Mouse (Mus musculus): ENCODE data around the gene Aebp1. TPM values are rescaled to one million over a fixed set of nuclear protein-coding genes. Genes with fewer than 3 reads are reported as not detected.
A peak's percentile ranks its signal among the peaks of the same experiment; 100 is the strongest.

Gene Aebp1
- polyA plus RNA-seq, 1 experiment from 2014 or later, result 37.6 TPM

GRCm38 (mm10) chr11:5899286-5899685 is 37.5 kb downstream of the Aebp1 start:
- peaks cover 27% of the 10 kb centered on the region for H3K4me1 ChIP-seq

DNA sequence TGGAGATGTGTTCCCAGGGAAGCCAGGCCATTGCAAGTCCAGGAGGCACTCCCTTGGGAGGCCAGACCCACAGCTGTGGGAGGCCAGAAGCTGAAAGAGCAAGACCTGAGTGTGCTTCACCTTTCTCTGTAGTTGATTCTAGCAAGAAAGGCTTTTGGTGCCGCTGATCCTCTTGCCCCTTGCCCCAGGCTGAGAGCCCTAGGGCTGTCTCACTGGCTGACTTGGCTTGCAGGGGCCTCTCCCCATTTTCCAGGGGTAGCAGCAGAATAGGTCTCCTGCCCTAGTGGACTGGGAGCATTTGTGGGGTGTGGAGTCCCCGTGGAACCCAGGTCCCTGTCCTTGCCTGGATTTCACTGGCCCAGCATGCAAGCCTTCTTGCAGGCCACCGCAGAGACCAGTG is 39.6 kb downstream of the Aebp1 start:
- WGBS, result 36% methylated on average over 3 of the region's 3 CpGs

More at GRCm38 (mm10) chr11:5899286-5899685, 37.5 kb downstream of the Aebp1 start:
- no peak overlapping the region for H3K27ac ChIP-seq
- H3K36me3 ChIP-seq, result no peaks in the 10 kb centered on the region
- no peak overlapping the region for H3K4me2 ChIP-seq
- peaks cover 9% of the 10 kb centered on the region; the same call in 1 of the 2 replicates for H3K27me3 ChIP-seq
- no peaks in the 10 kb centered on the region for H3K9me3 ChIP-seq
- H3K9ac ChIP-seq, result no peak overlapping the region
- ATAC-seq (ENCODE audit: borderline replicate concordance, extremely low read depth, low FRiP score, low TSS enrichment), result no peak
- no peak overlapping the region for H3K4me3 ChIP-seq
- 91% methylated on average over 10 of the region's 10 CpGs for WGBS

DNA sequence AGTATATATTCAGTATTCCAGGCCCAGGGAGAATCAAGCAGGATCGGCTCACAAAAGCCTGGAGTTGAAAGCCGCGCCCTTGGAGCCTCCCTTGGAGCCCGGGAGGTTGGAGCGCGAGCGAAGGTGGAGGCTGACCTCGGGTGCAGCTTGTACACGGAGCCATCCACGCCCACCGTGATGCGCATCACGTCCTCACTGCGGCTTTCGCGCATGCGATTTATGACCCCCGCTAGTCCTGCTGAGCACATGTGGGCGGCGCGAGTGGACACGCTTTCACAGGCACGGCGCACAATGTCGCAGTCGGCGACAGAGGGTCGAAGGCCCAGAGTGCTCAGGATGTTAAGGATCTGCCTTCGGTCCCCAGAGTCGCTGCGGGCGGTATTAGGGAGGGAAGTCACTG is 40.2 kb downstream of the Aebp1 start:
- peaks cover 9% of the 10 kb centered on the region; the same call in 1 of the 2 replicates for H3K27me3 ChIP-seq
- peak overlapping the region; percentile 44 for H3K9ac ChIP-seq
- WGBS, result 3% methylated on average over 32 of the region's 32 CpGs
- H3K4me2 ChIP-seq, result peak overlapping the region; percentile 75
- H3K27ac ChIP-seq, result no peak overlapping the region
- peaks cover 26% of the 10 kb centered on the region for H3K4me1 ChIP-seq
- ATAC-seq (ENCODE audit: borderline replicate concordance, extremely low read depth, low FRiP score, low TSS enrichment), result peak; percentile 45; the same call in 1 of the 2 replicates
- H3K4me3 ChIP-seq, result peak overlapping the region; percentile 39
- no peaks in the 10 kb centered on the region for H3K9me3 ChIP-seq
- no peaks in the 10 kb centered on the region for H3K36me3 ChIP-seq

More for the DNA sequence above, 39.6 kb downstream of the Aebp1 start:
- no peak for ATAC-seq (ENCODE audit: borderline replicate concordance, extremely low read depth, low FRiP score, low TSS enrichment)
- peak overlapping the region; percentile 75 for H3K4me2 ChIP-seq
- no peaks in the 10 kb centered on the region for H3K36me3 ChIP-seq
- no peaks in the 10 kb centered on the region for H3K9me3 ChIP-seq
- H3K4me1 ChIP-seq, result peaks cover 27% of the 10 kb centered on the region
- H3K27ac ChIP-seq, result no peak overlapping the region
- peak overlapping the region; percentile 39 for H3K4me3 ChIP-seq
- H3K27me3 ChIP-seq, result peaks cover 9% of the 10 kb centered on the region; the same call in 1 of the 2 replicates
- peak overlapping the region; percentile 44; the same call in 1 of the 2 replicates for H3K9ac ChIP-seq

DNA sequence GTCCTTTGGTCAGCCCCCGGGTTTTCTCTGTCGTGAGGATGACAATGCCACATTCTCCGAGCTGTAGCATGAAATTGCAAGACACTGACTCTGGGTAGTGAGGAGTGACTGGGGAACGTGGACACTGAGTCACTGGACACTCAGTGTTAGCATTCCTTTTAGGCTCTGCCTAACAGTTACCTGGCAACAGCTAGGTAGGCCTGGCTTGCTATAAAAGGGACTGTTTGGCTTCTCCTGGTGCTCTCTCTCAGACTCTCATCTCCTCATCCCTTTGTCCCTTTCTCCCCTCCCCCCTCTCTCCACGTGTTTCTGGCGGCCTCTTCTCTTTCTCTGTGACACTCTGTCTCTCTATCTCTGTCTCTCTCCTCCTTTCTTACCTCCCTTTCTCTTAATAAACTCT is 40.6 kb downstream of the Aebp1 start:
- H3K4me3 ChIP-seq, result peak overlapping the region; percentile 39
- H3K4me2 ChIP-seq, result peak overlapping the region; percentile 75
- peaks cover 9% of the 10 kb centered on the region; the same call in 1 of the 2 replicates for H3K27me3 ChIP-seq
- 12% methylated on average over 6 of the region's 6 CpGs for WGBS
- H3K9ac ChIP-seq, result peak overlapping the region; percentile 44; the same call in 1 of the 2 replicates
- H3K9me3 ChIP-seq, result no peaks in the 10 kb centered on the region
- no peak overlapping the region for H3K27ac ChIP-seq
- no peaks in the 10 kb centered on the region for H3K36me3 ChIP-seq
- peaks cover 22% of the 10 kb centered on the region for H3K4me1 ChIP-seq
- no peak for ATAC-seq (ENCODE audit: borderline replicate concordance, extremely low read depth, low FRiP score, low TSS enrichment)

- Histone ChIP-seq H3K4me1 (peaks cover 11% of the 10 kb centered on the region), H3K9me3 (no peaks in the 10 kb centered on the region), H3K27ac (no peak overlapping the region), H3K4me2 (no peak overlapping the region), H3K27me3 (peaks cover 9% of the 10 kb centered on the region; the same call in 1 of the 2 replicates), H3K9ac (no peak overlapping the region), H3K36me3 (no peaks in the 10 kb centered on the region), H3K4me3 (no peak overlapping the region)
- 80% methylated on average over 2 of the region's 2 CpGs for WGBS
- ATAC-seq (ENCODE audit: borderline replicate concordance, extremely low read depth, low FRiP score, low TSS enrichment), result no peak
Observed at GRCm38 (mm10) chr11:5903844-5904243, 42.1 kb downstream of the Aebp1 start.

- H3K36me3 ChIP-seq, result no peaks in the 10 kb centered on the region
- H3K9ac ChIP-seq, result no peak overlapping the region
- no peak overlapping the region for H3K27ac ChIP-seq
- H3K4me2 ChIP-seq, result no peak overlapping the region
- no peaks in the 10 kb centered on the region for H3K9me3 ChIP-seq
- ATAC-seq (ENCODE audit: borderline replicate concordance, extremely low read depth, low FRiP score, low TSS enrichment), result no peak
- no peak overlapping the region for H3K4me3 ChIP-seq
- H3K27me3 ChIP-seq, result peaks cover 9% of the 10 kb centered on the region; the same call in 1 of the 2 replicates
- 63% methylated on average over 19 of the region's 19 CpGs for WGBS
- peaks cover 11% of the 10 kb centered on the region for H3K4me1 ChIP-seq
Observed at GRCm38 (mm10) chr11:5904357-5904756, 42.6 kb downstream of the Aebp1 start.

- 87% methylated on average over 6 of the region's 6 CpGs for WGBS
- peaks cover 9% of the 10 kb centered on the region; the same call in 1 of the 2 replicates for H3K27me3 ChIP-seq
Observed at GRCm38 (mm10) chr11:5904871-5905270, 43.1 kb downstream of the Aebp1 start.

GRCm38 (mm10) chr11:5905778-5906518 is 44.2 kb downstream of the Aebp1 start:
- no peak for ATAC-seq (ENCODE audit: borderline replicate concordance, extremely low read depth, low FRiP score, low TSS enrichment)
- Histone ChIP-seq H3K4me2 (no peak overlapping the region), H3K9ac (no peak overlapping the region), H3K27me3 (peaks cover 8% of the 10 kb centered on the region; the same call in 1 of the 2 replicates), H3K4me3 (no peak overlapping the region), H3K27ac (no peak overlapping the region), H3K9me3 (no peaks in the 10 kb centered on the region), H3K36me3 (no peaks in the 10 kb centered on the region), H3K4me1 (peaks cover 11% of the 10 kb centered on the region)
- 69% methylated on average over 10 of the region's 10 CpGs for WGBS

More at GRCm38 (mm10) chr11:5904871-5905270, 43.1 kb downstream of the Aebp1 start:
- H3K4me1 ChIP-seq, result peaks cover 11% of the 10 kb centered on the region
- H3K4me2 ChIP-seq, result no peak overlapping the region
- ATAC-seq (ENCODE audit: borderline replicate concordance, extremely low read depth, low FRiP score, low TSS enrichment), result no peak
- H3K27ac ChIP-seq, result no peak overlapping the region
- H3K4me3 ChIP-seq, result no peak overlapping the region
- no peaks in the 10 kb centered on the region for H3K9me3 ChIP-seq
- no peaks in the 10 kb centered on the region for H3K36me3 ChIP-seq
- H3K9ac ChIP-seq, result no peak overlapping the region

- H3K9ac ChIP-seq, result no peak overlapping the region
- peaks cover 2% of the 10 kb centered on the region for H3K4me1 ChIP-seq
- no peak overlapping the region for H3K4me3 ChIP-seq
- H3K4me2 ChIP-seq, result no peak overlapping the region
- no peak for ATAC-seq (ENCODE audit: borderline replicate concordance, extremely low read depth, low FRiP score, low TSS enrichment)
- H3K36me3 ChIP-seq, result no peaks in the 10 kb centered on the region
- no peaks in the 10 kb centered on the region for H3K9me3 ChIP-seq
- 65% methylated on average over 5 of the region's 5 CpGs for WGBS
- H3K27me3 ChIP-seq, result peaks cover 5% of the 10 kb centered on the region; the same call in 1 of the 2 replicates
- H3K27ac ChIP-seq, result no peak overlapping the region
Observed at GRCm38 (mm10) chr11:5907096-5907495, 45.3 kb downstream of the Aebp1 start.

- no peak overlapping the region for H3K27ac ChIP-seq
- H3K27me3 ChIP-seq, result no peaks in the 10 kb centered on the region
- 38% methylated on average over 4 of the region's 4 CpGs for WGBS
- no peaks in the 10 kb centered on the region for H3K4me1 ChIP-seq
- H3K4me2 ChIP-seq, result no peak overlapping the region
- no peaks in the 10 kb centered on the region for H3K9me3 ChIP-seq
- H3K9ac ChIP-seq, result no peak overlapping the region
- H3K4me3 ChIP-seq, result no peak overlapping the region
- no peaks in the 10 kb centered on the region for H3K36me3 ChIP-seq
- no peak for ATAC-seq (ENCODE audit: borderline replicate concordance, extremely low read depth, low FRiP score, low TSS enrichment)
Observed at GRCm38 (mm10) chr11:5908642-5909041, 46.9 kb downstream of the Aebp1 start.

- H3K9ac ChIP-seq, result no peak overlapping the region
- no peak overlapping the region for H3K4me2 ChIP-seq
- peak; percentile 43; the same call in 1 of the 2 replicates for ATAC-seq (ENCODE audit: borderline replicate concordance, extremely low read depth, low FRiP score, low TSS enrichment)
- H3K4me3 ChIP-seq, result no peak overlapping the region
- WGBS, result 28% methylated on average over 5 of the region's 5 CpGs
- no peak overlapping the region for H3K27ac ChIP-seq
- peaks cover 4% of the 10 kb centered on the region; the same call in 1 of the 2 replicates for H3K27me3 ChIP-seq
- no peaks in the 10 kb centered on the region for H3K4me1 ChIP-seq
- H3K9me3 ChIP-seq, result no peaks in the 10 kb centered on the region
- H3K36me3 ChIP-seq, result no peaks in the 10 kb centered on the region
Observed at GRCm38 (mm10) chr11:5912635-5913034, 50.9 kb downstream of the Aebp1 start.

DNA sequence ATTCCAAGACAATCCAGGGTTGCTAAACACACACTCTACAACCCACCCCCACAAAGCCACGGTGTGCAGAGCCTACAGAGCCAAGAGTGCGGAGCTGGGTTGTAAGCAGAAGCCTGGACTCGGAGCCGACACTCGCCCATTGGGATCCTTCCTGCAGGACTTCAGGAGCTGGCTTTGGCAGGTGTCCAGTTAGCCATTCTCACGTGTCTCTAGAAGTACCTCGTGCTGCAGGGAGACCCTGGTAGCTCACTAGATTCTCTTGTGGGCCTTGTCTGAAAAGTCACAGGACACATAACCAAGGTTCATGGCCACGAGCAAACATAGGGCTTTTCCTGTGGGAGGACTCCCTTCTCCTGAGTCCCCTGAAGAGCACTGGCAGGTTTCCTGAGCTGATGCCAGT is 51.5 kb downstream of the Aebp1 start:
- H3K9me3 ChIP-seq, result no peaks in the 10 kb centered on the region
- WGBS, result 53% methylated on average over 8 of the region's 8 CpGs
- no peak for ATAC-seq (ENCODE audit: borderline replicate concordance, extremely low read depth, low FRiP score, low TSS enrichment)
- no peak overlapping the region for H3K9ac ChIP-seq
- no peak overlapping the region for H3K4me2 ChIP-seq
- H3K4me3 ChIP-seq, result no peak overlapping the region
- H3K36me3 ChIP-seq, result no peaks in the 10 kb centered on the region
- no peak overlapping the region for H3K27ac ChIP-seq
- no peaks in the 10 kb centered on the region for H3K4me1 ChIP-seq
- peaks cover 4% of the 10 kb centered on the region; the same call in 1 of the 2 replicates for H3K27me3 ChIP-seq

Data from lung, embryonic 15.5 days (tissue).